Mouse (Mus musculus) ES-E14 (cell line): ENCODE measurements around the gene Dhdh. TPM values are rescaled to one million over a fixed set of nuclear protein-coding genes. Genes with fewer than 3 reads are reported as not detected.
"Not testable (repeated sequence)": the region's sequence is repeated elsewhere in the genome, so short reads cannot be mapped to it uniquely, and the experiment has no call there.

ENCODE experiments used
- DNase-seq: peaks from one replicate; pipeline ENCODE4 v3.0.0-alpha.2; 2013; ENCODE audit warnings: low read depth, low spot score
- H3K27ac ChIP-seq: 2 replicates; pipeline ENCODE4 v1.5.1; 2012; ENCODE audit warnings: low read depth, mild to moderate bottlenecking, low read length, moderate library complexity, mixed read lengths; ENCODE audit not compliant: poor library complexity, insufficient read depth, severe bottlenecking
- H3K36me3 ChIP-seq: 2 replicates; pipeline ENCODE4 v1.6.1; 2012; ENCODE audit warnings: mild to moderate bottlenecking, low read length, moderate library complexity, mixed read lengths; ENCODE audit not compliant: control insufficient read depth, poor library complexity, insufficient read depth, severe bottlenecking
- H3K4me1 ChIP-seq, 2 experiments: fragments of 150-350 bp in 1 of 2; sonication (generic) in 1 of 2; 2 replicates each; pipeline ENCODE4 v1.6.1; 2012; ENCODE audit warnings: low read length in 2 of 2, mild to moderate bottlenecking in 1 of 2, mixed read lengths in 1 of 2; ENCODE audit not compliant: control insufficient read depth in 2 of 2, insufficient read depth in 2 of 2, poor library complexity in 1 of 2
- H3K4me3 ChIP-seq, 2 experiments: fragments of 150-350 bp in 1 of 2; sonication (generic) in 1 of 2; 2 replicates each; pipeline ENCODE4 v1.5.1; 2012; ENCODE audit warnings: low read length in 2 of 2, low read depth in 1 of 2, mild to moderate bottlenecking in 1 of 2, mixed read lengths in 1 of 2; ENCODE audit not compliant: insufficient read depth in 1 of 2, poor library complexity in 1 of 2, severe bottlenecking in 1 of 2
- H3K9ac ChIP-seq: 2 replicates; pipeline ENCODE4 v1.6.1; 2012; ENCODE audit warnings: low read depth, mild to moderate bottlenecking, low read length, mixed read lengths; ENCODE audit not compliant: poor library complexity, insufficient read depth, severe bottlenecking
- H3K9me3 ChIP-seq: fragments of 150-350 bp; sonication (generic); 2 replicates; pipeline ENCODE4 v1.6.1; 2012; ENCODE audit warnings: low read depth, mild to moderate bottlenecking, low read length; ENCODE audit not compliant: control insufficient read depth, insufficient read depth
- CHD2 ChIP-seq: IDR thresholded peaks from 2 replicates; pipeline ENCODE4 v1.6.1; 2014; ENCODE audit warnings: mild to moderate bottlenecking, low read depth, low read length, inconsistent platforms
- HCFC1 ChIP-seq: IDR thresholded peaks from 2 replicates; pipeline ENCODE4 v1.6.1; 2012; ENCODE audit warnings: low read length, inconsistent platforms, borderline replicate concordance; ENCODE audit not compliant: insufficient read depth
- MAFK ChIP-seq: IDR thresholded peaks from 2 replicates; pipeline ENCODE4 v1.6.1; 2014; ENCODE audit warnings: mild to moderate bottlenecking, low read depth, low read length, inconsistent platforms; ENCODE audit not compliant: insufficient read depth
- ZC3H11A ChIP-seq: IDR thresholded peaks from 2 replicates; pipeline ENCODE4 v1.6.1; 2012; ENCODE audit warnings: low read depth, mild to moderate bottlenecking, inconsistent platforms, low read length, borderline replicate concordance
- ZNF384 ChIP-seq: IDR thresholded peaks from 2 replicates; pipeline ENCODE4 v1.6.1; 2012; ENCODE audit warnings: low read depth, low read length, inconsistent platforms
- in situ Hi-C, 2 experiments: fragments of 600-800 bp; cut with MboI; formaldehyde crosslinking; loops; one replicate each; pipeline ENCODE4 v1.15.1; 2025; ENCODE audit warnings: low sequenced_read_pairs in 2 of 2, inconsistent platforms in 1 of 2; ENCODE audit not compliant: unreplicated experiment in 2 of 2
- total RNA-seq: library from RNA; depleted of rRNA; stranded (reverse); fragments of 300-350 nt; gene quantifications from 2 replicates; pipeline ENCODE4 v1.2.3, GENCODE M21; 2012

Gene Dhdh
- total RNA-seq, 1 experiment, result 3.6 TPM

DNA sequence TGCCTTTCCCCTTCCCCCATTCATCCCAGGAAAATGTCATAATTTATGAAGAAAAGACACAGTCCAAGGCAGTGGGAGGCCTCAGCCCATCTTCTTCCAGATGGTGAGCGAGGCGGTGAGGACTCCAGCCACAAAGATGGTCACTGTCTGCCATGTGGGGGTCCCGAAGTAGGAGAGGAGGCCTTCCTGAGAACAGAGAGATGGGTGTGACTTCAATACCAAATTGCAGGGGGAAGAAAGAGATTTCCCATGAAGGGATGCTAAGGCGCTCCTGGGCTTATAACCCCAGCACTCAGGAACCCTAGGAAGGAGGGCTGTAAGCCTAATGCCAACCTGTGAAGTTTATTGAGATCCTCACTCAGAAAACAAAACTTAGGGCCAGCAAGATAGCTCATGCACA is 26.8 kb downstream of the Dhdh start:
- H3K36me3 ChIP-seq, result peaks cover 58% of the 10 kb centered on the region
- peaks cover 0 to under 1% of the 10 kb centered on the region in 2 experiments; a peak in 1 of 4 replicates for H3K4me1 ChIP-seq
- DNase-seq, result no peak
- H3K9ac ChIP-seq, result peak overlapping the region; percentile 50; the same call in 1 of the 2 replicates
- peak overlapping the region; percentile 99 for H3K27ac ChIP-seq
- no peaks in the 10 kb centered on the region for H3K9me3 ChIP-seq
- peak overlapping the region in 1 of 2 experiments; percentile 57; a peak in 2 of 4 replicates for H3K4me3 ChIP-seq
- in situ Hi-C loops, result no loop called here
- TF ChIP-seq CHD2, result no peak
- TF ChIP-seq ZNF384, result no peak
- no peak for TF ChIP-seq ZC3H11A

DNA sequence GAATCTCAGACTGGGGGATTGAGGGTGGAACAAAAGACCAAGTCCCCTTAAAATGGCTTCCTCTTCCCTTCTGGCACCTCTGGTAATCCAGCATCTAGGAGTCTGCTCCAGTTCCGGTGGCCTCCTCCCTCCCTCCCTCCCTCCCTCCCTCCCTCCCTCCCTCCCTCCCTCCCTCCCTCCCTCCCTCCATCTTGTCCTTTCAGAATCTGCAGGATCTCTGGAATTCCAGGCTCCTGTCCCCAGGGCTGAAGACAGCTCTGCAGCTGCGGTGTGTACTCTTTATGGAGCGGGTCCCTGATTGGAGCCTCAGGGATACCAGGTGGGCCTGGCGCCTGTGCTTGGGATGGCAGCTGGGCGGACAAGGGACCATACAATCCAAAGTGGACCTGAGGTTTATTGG is 27.3 kb downstream of the Dhdh start:
- H3K9me3 ChIP-seq, result no peaks in the 10 kb centered on the region
- in situ Hi-C loops, result no loop called here
- H3K36me3 ChIP-seq, result peaks cover 58% of the 10 kb centered on the region
- peak overlapping the region; percentile 99 for H3K27ac ChIP-seq
- peak overlapping the region; percentile 58 to 71 for H3K4me3 ChIP-seq
- peak overlapping the region; percentile 80 for H3K9ac ChIP-seq
- TF ChIP-seq HCFC1 (no peak), ZC3H11A (no peak), ZNF384 (no peak), MAFK (no peak), CHD2 (no peak)
- H3K4me1 ChIP-seq, result peaks cover 0 to 3% of the 10 kb centered on the region in 2 experiments; a peak in 1 of 4 replicates
- no peak for DNase-seq

DNA sequence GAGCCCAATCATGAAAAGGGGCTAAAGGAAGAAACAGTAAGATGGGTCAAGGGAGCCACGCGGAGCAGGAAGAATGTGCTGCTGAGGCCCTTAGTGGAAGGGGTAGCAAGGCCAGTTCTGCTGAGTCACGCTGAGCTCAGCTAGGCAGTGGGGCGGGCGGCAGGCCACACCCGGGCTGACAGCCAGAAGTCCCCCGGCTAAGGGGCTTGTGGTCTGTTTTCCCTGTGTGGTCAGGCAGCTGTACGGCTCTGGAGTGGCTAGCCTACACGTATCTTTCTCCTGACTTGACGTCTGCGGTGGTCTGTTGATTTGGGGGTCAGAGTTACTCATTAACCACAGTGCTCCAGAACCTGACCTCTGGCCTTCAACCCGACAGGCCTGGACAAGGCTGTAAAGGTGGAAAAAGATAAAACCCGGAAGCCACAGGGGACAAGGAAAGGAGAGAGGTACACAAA is 27.7 kb downstream of the Dhdh start:
- DNase-seq, result no peak
- Histone ChIP-seq H3K9ac (peak overlapping the region; percentile 80), H3K9me3 (no peaks in the 10 kb centered on the region), H3K27ac (peak overlapping the region; percentile 99), H3K36me3 (peaks cover 57% of the 10 kb centered on the region), H3K4me1 (peaks cover 0 to 7% of the 10 kb centered on the region in 2 experiments; a peak in 1 of 4 replicates), H3K4me3 (peak overlapping the region; percentile 58 to 71)
- in situ Hi-C loops, result no loop called here
- no peak for TF ChIP-seq CHD2
- peak; percentile 98 for TF ChIP-seq MAFK

DNA sequence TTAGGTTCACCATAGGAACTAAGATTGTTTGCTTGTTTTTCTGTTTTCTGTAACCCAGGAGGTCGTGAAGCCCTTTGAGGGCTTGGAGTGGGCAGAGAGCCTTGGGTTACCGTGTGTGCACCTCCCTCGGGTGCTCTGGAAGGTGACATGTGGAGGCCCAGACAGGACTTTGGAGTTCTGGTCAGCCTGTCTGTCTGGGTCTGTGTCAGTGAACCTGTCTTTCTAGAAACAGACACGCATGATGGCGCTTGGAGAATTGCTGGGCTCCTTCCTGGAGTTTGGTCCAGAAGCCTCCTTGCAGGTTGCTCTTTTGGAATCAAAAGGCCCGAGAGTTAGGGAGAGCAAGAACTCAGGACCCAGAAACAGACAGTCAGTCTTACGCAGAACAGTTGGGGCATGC is 28.2 kb downstream of the Dhdh start:
- TF ChIP-seq ZC3H11A, result no peak
- TF ChIP-seq MAFK, result no peak
- no peak for TF ChIP-seq HCFC1
- no peak for TF ChIP-seq ZNF384
- TF ChIP-seq CHD2, result no peak
- Histone ChIP-seq H3K9ac (peak overlapping the region; percentile 80), H3K36me3 (peaks cover 51% of the 10 kb centered on the region), H3K27ac (peak overlapping the region; percentile 99), H3K9me3 (no peaks in the 10 kb centered on the region), H3K4me3 (peak overlapping the region; percentile 58 to 71), H3K4me1 (peaks cover 0 to 10% of the 10 kb centered on the region in 2 experiments; a peak in 1 of 4 replicates)
- in situ Hi-C loops, result no loop called here
- no peak for DNase-seq

DNA sequence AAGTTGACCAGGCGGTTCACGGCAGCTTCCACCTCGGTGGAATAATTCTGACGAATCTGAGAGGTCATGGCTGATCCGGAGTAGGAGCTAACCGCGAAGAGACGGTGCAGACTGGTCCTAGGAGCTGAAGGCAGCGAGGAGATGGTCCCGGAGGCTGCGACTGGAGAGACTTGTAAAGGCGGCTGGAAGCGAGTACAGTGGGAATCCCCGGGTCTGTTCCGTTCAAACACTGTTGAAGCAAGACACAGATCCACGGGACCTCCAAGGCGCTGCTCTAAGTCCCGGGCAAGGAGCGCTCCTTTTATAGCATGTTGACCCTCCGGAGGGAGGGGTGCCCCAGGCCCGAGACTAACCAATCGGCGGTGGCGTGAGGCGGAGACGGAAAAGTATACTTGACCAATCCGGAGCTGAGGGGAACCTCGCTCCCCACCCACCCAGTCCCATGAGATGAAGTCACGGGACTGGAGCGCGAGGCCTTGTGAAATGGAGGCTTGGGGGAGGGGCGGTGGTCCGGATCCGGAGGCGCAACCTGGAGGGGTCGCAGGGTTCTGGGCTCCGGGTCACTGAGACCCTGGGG is 29.0 kb downstream of the Dhdh start, which contains the start of gene Ftl1:
Gene Ftl1, minus strand, starts transcription at position 321 of the 577 bp plus-strand sequence.
- H3K9ac ChIP-seq, result peak within 1 kb of the TSS; percentile 80
- in situ Hi-C loops, H3K9me3 ChIP-seq: not testable (repeated sequence)
- peak; percentile 97 for DNase-seq
- H3K27ac ChIP-seq, result peak within 1 kb of the TSS; percentile 99
- peak within 1 kb of the TSS; percentile 75 to 93 for H3K4me3 ChIP-seq
- H3K4me1 ChIP-seq, result peaks cover 0 to 16% of the 10 kb centered on the region in 2 experiments; a peak in 1 of 4 replicates
- peaks cover 47% of the 10 kb centered on the region for H3K36me3 ChIP-seq
- TF ChIP-seq HCFC1 (peak; percentile 50; the same call in 1 of the 2 replicates), CHD2 (peak; percentile 52)
